In genomic region chr6:49176018-49176417, GRCm38 (mm10) we compare ENCODE assay signal across 20 mouse cellular contexts. TPM values are rescaled to one million over a fixed set of nuclear protein-coding genes. Genes with fewer than 3 reads are reported as not detected.
DNase-seq lines count a peak whose midpoint lies in the region; ATAC-seq lines count a peak whose summit lies in the region.
"Had no signal": no experiment of that assay in that cellular context is flagged by ENCODE, and none has a peak within 500 bp of the region (broad histone marks: within the 10 kb centered on the region; RNA-seq: fewer than 3 reads in every experiment).

No protein-coding gene starts in this region.

- no peaks in the 10 kb centered on the region for H3K27me3 ChIP-seq in limb, embryonic 15.5 days
- H3K27me3 ChIP-seq in limb, embryonic 10.5 days (ENCODE audit: low read depth, poor library complexity, severe bottlenecking): no peaks in the 10 kb centered on the region
- H3K27me3 ChIP-seq in megakaryocyte, embryonic 14.5 days (replicated peaks): no peaks in the 10 kb centered on the region
- H3K27me3 ChIP-seq: forebrain, embryonic 12.5 days; heart, embryonic 13.5 days; kidney, embryonic 15.5 days; Patski; stomach, embryonic 15.5 days had no signal

- peaks cover 12% of the 10 kb centered on the region; the same call in 1 of the 2 replicates for H3K4me1 ChIP-seq in limb, embryonic 15.5 days
- peaks cover 5% of the 10 kb centered on the region; the same call in 1 of the 2 replicates for H3K4me1 ChIP-seq in limb, embryonic 10.5 days
- H3K4me1 ChIP-seq in megakaryocyte, embryonic 14.5 days: peaks cover 90% of the 10 kb centered on the region

- no peak overlapping the region for H3K9ac ChIP-seq in limb, embryonic 15.5 days
- H3K9ac ChIP-seq: forebrain, embryonic 12.5 days; heart, embryonic 13.5 days; hindbrain, embryonic 14.5 days; kidney, embryonic 15.5 days; stomach, embryonic 15.5 days had no signal

- no peaks in the 10 kb centered on the region for H3K9me3 ChIP-seq in limb, embryonic 15.5 days
- H3K9me3 ChIP-seq in limb, embryonic 10.5 days (replicated peaks): no peaks in the 10 kb centered on the region
- no peaks in the 10 kb centered on the region for H3K9me3 ChIP-seq in megakaryocyte, embryonic 14.5 days
- H3K9me3 ChIP-seq: forebrain, embryonic 12.5 days; heart, embryonic 13.5 days; kidney, embryonic 15.5 days; stomach, embryonic 15.5 days had no signal

- WGBS in limb, embryonic 15.5 days: 66% methylated on average over 5 of the region's 5 CpGs
- 85% methylated on average over 5 of the region's 5 CpGs for WGBS in limb, embryonic 10.5 days

- DNase-seq in limb, embryonic 10.5 days (ENCODE audit: low spot score): no peak
- DNase-seq in A20 (ENCODE audit: low read depth, low spot score): peak; percentile 86
- peak; percentile 18 for DNase-seq in ZHBTc4 (ENCODE audit: low read depth, low spot score)
- no peak for DNase-seq in spleen, postnatal 14 days (ENCODE audit: low spot score in 2 of 2)
- DNase-seq in kidney, postnatal 36 days: no peak
- DNase-seq: adrenal gland, postnatal 36 days; cerebellum, adult 8-10 months; heart, adult 18-20 months; thymus, adult 2 months had no signal

- no peak for ATAC-seq in limb, embryonic 15.5 days (ENCODE audit: insufficient number of reproducible peaks, low FRiP score, low TSS enrichment, low read depth)
- ATAC-seq in CD4-positive, CD25-positive, alpha-beta regulatory T cell, adult 4 months: no peak
- ATAC-seq: activated CD4-positive, CD25-positive, alpha-beta regulatory T cell, adult 4 months; Patski had no signal

- peak overlapping the region; percentile 22; the same call in 1 of the 2 replicates for H3K27ac ChIP-seq in limb, embryonic 15.5 days
- no peak overlapping the region for H3K27ac ChIP-seq in limb, embryonic 10.5 days
- H3K27ac ChIP-seq: forebrain, embryonic 12.5 days; heart, embryonic 13.5 days; hindbrain, embryonic 14.5 days; kidney, embryonic 15.5 days; stomach, embryonic 15.5 days had no signal

- H3K4me3 ChIP-seq in limb, embryonic 15.5 days: no peak overlapping the region
- no peak overlapping the region for H3K4me3 ChIP-seq in limb, embryonic 10.5 days
- H3K4me3 ChIP-seq in megakaryocyte, embryonic 14.5 days (replicated peaks): peak overlapping the region; percentile 17
- H3K4me3 ChIP-seq: forebrain, embryonic 12.5 days; heart, embryonic 13.5 days; kidney, embryonic 15.5 days; stomach, embryonic 15.5 days had no signal

- no peak overlapping the region for H3K4me2 ChIP-seq in limb, embryonic 15.5 days
- H3K4me2 ChIP-seq: forebrain, embryonic 12.5 days; heart, embryonic 13.5 days; hindbrain, embryonic 14.5 days; kidney, embryonic 15.5 days; stomach, embryonic 15.5 days had no signal

- H3K36me3 ChIP-seq in limb, embryonic 15.5 days: no peaks in the 10 kb centered on the region
- H3K36me3 ChIP-seq in limb, embryonic 10.5 days: no peaks in the 10 kb centered on the region
- no peaks in the 10 kb centered on the region for H3K36me3 ChIP-seq in megakaryocyte, embryonic 14.5 days (replicated peaks; ENCODE audit: low read length)
- H3K36me3 ChIP-seq: forebrain, embryonic 12.5 days; heart, embryonic 13.5 days; kidney, embryonic 15.5 days; stomach, embryonic 15.5 days had no signal

RNA-seq across cellular contexts. Expression of gene Igf2bp3, which starts 38.7 kb away (rescaled TPM):
- 45.9 and 46.1 TPM in 2 replicates for polyA plus RNA-seq in limb, embryonic 15.5 days (2015; fragmentation: Nextera tagmentation; extraction: Ambion mirVana)
- 148 and 149 TPM in 2 replicates for polyA plus RNA-seq in limb, embryonic 10.5 days (2016; fragmentation: Nextera tagmentation; extraction: Ambion mirVana)
- polyA plus RNA-seq in megakaryocyte, embryonic 14.5 days (2012; ENCODE audit: insufficient read depth, low replicate concordance): 0.39 and 11.9 TPM in 2 replicates
- polyA plus RNA-seq in CD4-positive, CD25-positive, alpha-beta regulatory T cell, adult 4 months (2017; shearing (Covaris generic)): 1 to 10 TPM; 1.2 to 3.0 TPM
- polyA plus RNA-seq: cortical plate, adult 2 months had no signal

Comparison
In these comparisons a context has a peak if more than half of its experiments do, and no peak if none do; other contexts are left out.
1. DNase-seq: peak in A20 (single experiment) and ZHBTc4 (single experiment); none in limb, embryonic 10.5 days (single experiment), spleen, postnatal 14 days (0 of 2) and kidney, postnatal 36 days (0 of 2).